Mouse (Mus musculus) layer of hippocampus, adult 8-10 months (tissue): Measurements from ENCODE around the gene Bud13. TPM values are rescaled to one million over a fixed set of nuclear protein-coding genes. Genes with fewer than 3 reads are reported as not detected.

ENCODE experiments used
- DNase-seq, 2 experiments: peaks; one replicate each; pipeline ENCODE4 v3.0.0; 2022; ENCODE audit warnings: low spot score in 2 of 2
- total RNA-seq, 4 experiments: library from RNA; stranded (reverse); gene quantifications; 2 replicates each; pipeline ENCODE4 v1.2.4; 2022

Gene Bud13
- total RNA-seq: 10 to 100 TPM in 2 of 4 experiments, 1 to 10 TPM in 2; 9.3 to 12.7 (median 11.0) TPM

- DNase-seq: peak; percentile 85 to 92
Measured at GRCm38 (mm10) chr9:46282631-46283436, at the start of gene Bud13. Gene Bud13 (plus strand): TSS chr9:46283008.

- DNase-seq: no peak
Measured at GRCm38 (mm10) chr9:46235196-46235595, 47.6 kb upstream of the Bud13 start.

- no peak for DNase-seq
Measured at GRCm38 (mm10) chr9:46235596-46235648, 47.4 kb upstream of the Bud13 start, which contains the start of gene Apoc3. Gene Apoc3 (minus strand): TSS chr9:46235636.

GRCm38 (mm10) chr9:46235649-46236048 lies 47.2 kb upstream of the Bud13 start:
- DNase-seq: no peak

GRCm38 (mm10) chr9:46238850-46239249 lies 44.0 kb upstream of the Bud13 start:
- DNase-seq: no peak

GRCm38 (mm10) chr9:46240526-46241153 lies 42.2 kb upstream of the Bud13 start, which contains the start of gene Apoa4:
Gene Apoa4 (plus strand): TSS chr9:46240696.
- no peak for DNase-seq

- no peak for DNase-seq
Measured at GRCm38 (mm10) chr9:46241818-46242217, 41.0 kb upstream of the Bud13 start.

- no peak for DNase-seq
Measured at GRCm38 (mm10) chr9:46243122-46243521, 39.7 kb upstream of the Bud13 start.

GRCm38 (mm10) chr9:46243584-46243983 lies 39.2 kb upstream of the Bud13 start:
- DNase-seq: no peak

- DNase-seq: peak in 1 of 2 experiments; percentile 75
Measured at GRCm38 (mm10) chr9:46246752-46247324, 36.0 kb upstream of the Bud13 start.

GRCm38 (mm10) chr9:46256177-46256576 lies 26.6 kb upstream of the Bud13 start:
- DNase-seq: no peak

- no peak for DNase-seq
Measured at GRCm38 (mm10) chr9:46256658-46257385, 26.0 kb upstream of the Bud13 start.

- DNase-seq: no peak
Measured at GRCm38 (mm10) chr9:46257546-46257945, 25.3 kb upstream of the Bud13 start.

- DNase-seq: no peak
Measured at GRCm38 (mm10) chr9:46259111-46259510, 23.7 kb upstream of the Bud13 start.

- no peak for DNase-seq
Measured at GRCm38 (mm10) chr9:46261131-46261530, 21.7 kb upstream of the Bud13 start.

- DNase-seq: no peak
Measured at GRCm38 (mm10) chr9:46268343-46268873, 14.4 kb upstream of the Bud13 start, which contains the start of gene Apoa5. Gene Apoa5 (plus strand): TSS chr9:46268633.

GRCm38 (mm10) chr9:46269125-46269524 lies 13.7 kb upstream of the Bud13 start:
- no peak for DNase-seq

- DNase-seq: no peak
Measured at GRCm38 (mm10) chr9:46270782-46271181, 12.0 kb upstream of the Bud13 start.

GRCm38 (mm10) chr9:46272070-46272469 lies 10.7 kb upstream of the Bud13 start:
- no peak for DNase-seq

- DNase-seq: peak; percentile 88 to 89
Measured at GRCm38 (mm10) chr9:46272677-46273454, 9.9 kb upstream of the Bud13 start, which contains the start of gene Zpr1. Gene Zpr1 (plus strand): TSS chr9:46273064.

- DNase-seq: no peak
Measured at GRCm38 (mm10) chr9:46274494-46274893, 8.3 kb upstream of the Bud13 start.
